Comparison of ENCODE assay signal across 27 mouse cellular contexts in the genomic region with DNA sequence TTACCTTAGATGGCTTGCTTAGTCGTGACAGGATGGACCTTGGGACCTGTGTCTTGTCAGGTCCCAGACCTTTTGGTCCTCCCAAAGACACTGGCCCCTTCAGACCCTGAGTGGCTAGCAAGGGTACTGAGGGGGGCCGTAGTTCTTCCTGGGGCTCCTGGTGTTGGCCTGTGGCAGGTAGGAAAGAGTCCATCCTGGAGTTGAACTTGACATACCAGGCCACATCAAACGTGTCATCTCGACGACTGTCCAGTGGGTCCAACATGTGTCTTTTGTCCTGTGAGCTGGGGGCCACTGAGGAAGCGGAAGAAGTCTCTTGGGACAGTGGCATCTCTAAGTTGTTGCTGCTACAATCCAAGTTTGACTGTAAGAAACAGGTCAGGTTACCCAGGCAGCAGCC. TPM values are rescaled to one million over a fixed set of nuclear protein-coding genes. Genes with fewer than 3 reads are reported as not detected.
"Had no signal": no experiment of that assay in that cellular context is flagged by ENCODE, and none has a peak within 500 bp of the region (broad histone marks: within the 10 kb centered on the region; RNA-seq: fewer than 3 reads in every experiment).

No protein-coding gene starts in this region.

- H3K9me3 ChIP-seq: embryonic facial prominence, embryonic 10.5 days; embryonic facial prominence, embryonic 12.5 days; embryonic facial prominence, embryonic 13.5 days; embryonic facial prominence, embryonic 15.5 days; forebrain, embryonic 12.5 days; forebrain, embryonic 13.5 days; forebrain, embryonic 15.5 days had no signal

- ATAC-seq: forebrain, embryonic 13.5 days; forebrain, embryonic 14.5 days; forebrain, embryonic 15.5 days; forebrain, embryonic 16.5 days; forebrain, postnatal 0 days had no signal

- H3K27me3 ChIP-seq: embryonic facial prominence, embryonic 12.5 days; embryonic facial prominence, embryonic 13.5 days; embryonic facial prominence, embryonic 15.5 days; forebrain, embryonic 12.5 days; forebrain, embryonic 13.5 days; forebrain, embryonic 15.5 days had no signal

- H3K27ac ChIP-seq: embryonic facial prominence, embryonic 10.5 days; embryonic facial prominence, embryonic 12.5 days; embryonic facial prominence, embryonic 13.5 days; embryonic facial prominence, embryonic 15.5 days; forebrain, embryonic 10.5 days; forebrain, embryonic 12.5 days; forebrain, embryonic 13.5 days; forebrain, embryonic 15.5 days; gastrocnemius, adult 2 months had no signal

- H3K4me3 ChIP-seq: embryonic facial prominence, embryonic 10.5 days; embryonic facial prominence, embryonic 12.5 days; embryonic facial prominence, embryonic 13.5 days; embryonic facial prominence, embryonic 15.5 days; erythroblast, embryonic 14.5 days; forebrain, embryonic 10.5 days; forebrain, embryonic 12.5 days; forebrain, embryonic 13.5 days; forebrain, embryonic 15.5 days; gastrocnemius, adult 2 months had no signal

- H3K4me2 ChIP-seq: embryonic facial prominence, embryonic 12.5 days; embryonic facial prominence, embryonic 13.5 days; embryonic facial prominence, embryonic 15.5 days; forebrain, embryonic 12.5 days; forebrain, embryonic 13.5 days; forebrain, embryonic 15.5 days had no signal

- DNase-seq: cerebellum, adult 18-20 months; cerebellum, adult 2 months; cerebellum, adult 8-10 months; cerebellum, adult 9-10 months; cerebellum, adult 9-11 months; cerebellum, postnatal 14 days; cerebellum, postnatal 25 days; cerebellum, postnatal 36 days; embryo, embryonic 11 days; forebrain, postnatal 0 days; gastrocnemius, adult 2 months; gastrocnemius, postnatal 10 days; gastrocnemius, postnatal 14 days; gastrocnemius, postnatal 25 days; gastrocnemius, postnatal 36 days; heart, adult 18-20 months had no signal

- H3K9ac ChIP-seq: embryonic facial prominence, embryonic 12.5 days; embryonic facial prominence, embryonic 13.5 days; embryonic facial prominence, embryonic 15.5 days; forebrain, embryonic 12.5 days; forebrain, embryonic 13.5 days; forebrain, embryonic 15.5 days; forebrain, postnatal 0 days had no signal

RNA-seq across cellular contexts. Expression of gene Fv1, which starts 3.1 kb away (rescaled TPM):
- polyA plus RNA-seq: erythroblast, embryonic 14.5 days had no signal

RNA-seq across cellular contexts. Expression of gene Zfp933, which starts 17.5 kb away (rescaled TPM):
- polyA plus RNA-seq: erythroblast, embryonic 14.5 days had no signal

RNA-seq across cellular contexts. Expression of gene Zfp984, which starts 56.1 kb away (rescaled TPM):
- polyA plus RNA-seq: erythroblast, embryonic 14.5 days had no signal
